Mouse (Mus musculus) cerebellum, adult 2 months (tissue): ENCODE measurements at regions not wholly inside any gene's neighbourhood (a gene's known extent, or its start where the extent isn't known, plus 50 kb on each side); places are given as distances from the start of the nearest gene placed in this dataset.

Source experiments
- CTCF ChIP-seq: fragments of 200-500 bp; IDR thresholded peaks from 2 replicates; pipeline ENCODE4 v1.5.1; 2011; ENCODE audit warnings: low read depth, mild to moderate bottlenecking, control low read depth, low read length, moderate library complexity, borderline replicate concordance; ENCODE audit not compliant: insufficient read depth
- POLR2A ChIP-seq: fragments of 200-500 bp; IDR thresholded peaks from 2 replicates; pipeline ENCODE4 v1.6.1; 2011; ENCODE audit warnings: low read length, control low read depth, borderline replicate concordance; ENCODE audit not compliant: insufficient read depth

DNA sequence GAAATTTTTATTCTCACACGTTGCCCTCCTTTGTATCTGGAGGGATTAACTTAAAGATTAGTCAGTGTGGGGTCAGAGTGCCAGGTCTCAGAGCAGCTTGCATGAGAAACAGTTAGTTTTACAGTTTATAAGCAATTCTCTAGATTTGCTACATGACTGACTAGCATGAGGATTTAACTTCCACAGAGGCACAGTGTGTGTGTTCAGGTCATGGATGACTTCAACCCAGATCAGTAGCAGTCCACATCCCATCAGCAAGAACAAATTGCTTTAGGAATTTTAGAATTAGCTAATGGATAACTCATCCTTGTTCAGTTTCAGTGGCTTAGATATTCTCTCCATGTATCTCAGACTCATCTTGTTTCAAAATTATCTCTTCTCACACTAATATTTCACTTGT, 1056.7 kb upstream of the Ghitm start:
- TF ChIP-seq CTCF (no peak), POLR2A (no peak)
